In the genomic region with DNA sequence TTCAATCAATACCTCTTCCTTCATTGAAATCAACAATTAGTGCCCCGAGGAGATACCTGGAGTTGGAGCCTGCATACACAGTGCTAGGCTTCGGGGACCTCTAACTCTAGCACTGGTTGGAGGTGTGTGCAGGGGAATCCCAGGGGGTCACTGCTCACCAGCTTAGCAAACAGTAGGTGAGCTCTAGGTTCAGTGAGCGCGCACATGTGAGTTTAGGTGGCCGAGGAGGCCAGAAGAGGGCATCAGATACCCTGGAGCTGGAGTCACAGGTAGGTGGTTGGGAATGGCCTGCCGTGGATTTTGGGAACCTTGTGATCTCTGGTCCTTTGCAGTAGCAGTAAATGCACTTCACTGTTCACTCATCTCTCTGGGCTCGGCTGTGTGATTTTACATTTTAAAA, we compare ENCODE assay signal across 9 mouse cellular contexts. TPM values are rescaled to one million over a fixed set of nuclear protein-coding genes. Genes with fewer than 3 reads are reported as not detected.
DNase-seq lines count a peak whose midpoint lies in the region; ATAC-seq and TF ChIP-seq lines count a peak whose summit lies in the region.
"Had no signal": no experiment of that assay in that cellular context is flagged by ENCODE, and none has a peak within 500 bp of the region (broad histone marks: within the 10 kb centered on the region; RNA-seq: fewer than 3 reads in every experiment).

No protein-coding gene starts in this region.

- H3K4me3 ChIP-seq in forebrain, embryonic 13.5 days, result no peak overlapping the region
- no peak overlapping the region for H3K4me3 ChIP-seq in forebrain, embryonic 15.5 days
- H3K4me3 ChIP-seq in cortical plate, adult 2 months (ENCODE audit: insufficient read depth, low read length), result peak overlapping the region; percentile 65; the same call in 1 of the 2 replicates
- peak overlapping the region; percentile 86; the same call in 1 of the 2 replicates for H3K4me3 ChIP-seq in limb, embryonic 12.5 days (replicated peaks)
- peak overlapping the region; percentile 86; the same call in 1 of the 2 replicates for H3K4me3 ChIP-seq in stomach, postnatal 0 days (ENCODE audit: low read depth, low read length)

- no peaks in the 10 kb centered on the region for H3K27me3 ChIP-seq in forebrain, embryonic 13.5 days
- no peaks in the 10 kb centered on the region for H3K27me3 ChIP-seq in forebrain, embryonic 15.5 days
- H3K27me3 ChIP-seq in limb, embryonic 12.5 days, result no peaks in the 10 kb centered on the region
- H3K27me3 ChIP-seq in stomach, postnatal 0 days (ENCODE audit: control insufficient read depth, insufficient read depth, low read length), result no peaks in the 10 kb centered on the region
- H3K27me3 ChIP-seq: Patski had no signal

- no peak for ATAC-seq in forebrain, embryonic 13.5 days
- no peak for ATAC-seq in forebrain, embryonic 15.5 days (replicated peaks)
- no peak for ATAC-seq in limb, embryonic 12.5 days (ENCODE audit: insufficient number of reproducible peaks, insufficient read depth, low FRiP score, low TSS enrichment, low read depth)
- no peak for ATAC-seq in stomach, postnatal 0 days (ENCODE audit: low FRiP score, low TSS enrichment)
- ATAC-seq: Patski had no signal

- WGBS in forebrain, embryonic 13.5 days, result 86% methylated on average over 7 of the region's 7 CpGs
- WGBS in forebrain, embryonic 15.5 days, result 83% methylated on average over 7 of the region's 7 CpGs
- WGBS in limb, embryonic 12.5 days, result 80% methylated on average over 7 of the region's 7 CpGs
- 68% methylated on average over 7 of the region's 7 CpGs for WGBS in stomach, postnatal 0 days

- 0 out of 2 replicates have a peak overlapping the region, but pooled peaks have one; percentile 93 for H3K9ac ChIP-seq in forebrain, embryonic 13.5 days
- no peak overlapping the region for H3K9ac ChIP-seq in forebrain, embryonic 15.5 days (replicated peaks)
- no peak overlapping the region for H3K9ac ChIP-seq in limb, embryonic 12.5 days (replicated peaks)
- H3K9ac ChIP-seq in stomach, postnatal 0 days (ENCODE audit: low read length), result no peak overlapping the region

- peak; percentile 21 for DNase-seq in 416B (ENCODE audit: low read depth)
- no peak for DNase-seq in stomach, postnatal 0 days (ENCODE audit: low spot score)
- no peak for DNase-seq in frontal cortex, postnatal 14 days (ENCODE audit: low spot score in 2 of 2)
- no peak for DNase-seq in frontal cortex, postnatal 25 days (ENCODE audit: low spot score in 2 of 2)

- H3K36me3 ChIP-seq in forebrain, embryonic 13.5 days (ENCODE audit: poor library complexity, severe bottlenecking), result peaks cover 9% of the 10 kb centered on the region
- no peaks in the 10 kb centered on the region; the same call in 1 of the 2 replicates for H3K36me3 ChIP-seq in forebrain, embryonic 15.5 days
- peaks cover 16% of the 10 kb centered on the region; the same call in 1 of the 2 replicates for H3K36me3 ChIP-seq in limb, embryonic 12.5 days
- H3K36me3 ChIP-seq in stomach, postnatal 0 days (ENCODE audit: control insufficient read depth, insufficient read depth, low read length), result peaks cover 2% of the 10 kb centered on the region; the same call in 1 of the 2 replicates

- H3K4me2 ChIP-seq in forebrain, embryonic 13.5 days, result peak overlapping the region; percentile 66
- no peak overlapping the region for H3K4me2 ChIP-seq in forebrain, embryonic 15.5 days (replicated peaks)
- peak overlapping the region; percentile 75; the same call in 1 of the 2 replicates for H3K4me2 ChIP-seq in limb, embryonic 12.5 days
- H3K4me2 ChIP-seq in stomach, postnatal 0 days (replicated peaks; ENCODE audit: low read depth), result peak overlapping the region; percentile 89; the same call in 1 of the 2 replicates

- H3K27ac ChIP-seq in forebrain, embryonic 13.5 days, result no peak overlapping the region
- no peak overlapping the region for H3K27ac ChIP-seq in forebrain, embryonic 15.5 days (replicated peaks)
- no peak overlapping the region for H3K27ac ChIP-seq in cortical plate, adult 2 months (ENCODE audit: insufficient read depth, low read length)
- no peak overlapping the region for H3K27ac ChIP-seq in limb, embryonic 12.5 days
- H3K27ac ChIP-seq in stomach, postnatal 0 days (replicated peaks), result no peak overlapping the region

- no peak for TF ChIP-seq CTCF in cortical plate, adult 2 months (IDR thresholded peaks at IDR 0.05; ENCODE audit: extremely low read depth, insufficient read depth, low read length)
- peak; percentile 36; the same call in 1 of the 2 replicates for TF ChIP-seq CTCF in stomach, postnatal 0 days (IDR thresholded peaks at IDR 0.05; ENCODE audit: low read depth)

- TF ChIP-seq EP300 in stomach, postnatal 0 days (optimal IDR thresholded peaks at IDR 0.05), result no peak

- no peak for TF ChIP-seq POLR2A in cortical plate, adult 2 months (IDR thresholded peaks at IDR 0.05; ENCODE audit: extremely low read depth, insufficient read depth, low read length)

- H3K4me1 ChIP-seq in forebrain, embryonic 13.5 days, result peaks cover 25% of the 10 kb centered on the region
- H3K4me1 ChIP-seq in forebrain, embryonic 15.5 days, result peaks cover 34% of the 10 kb centered on the region
- H3K4me1 ChIP-seq in cortical plate, adult 2 months (ENCODE audit: control insufficient read depth, insufficient read depth, low read length), result peaks cover 9% of the 10 kb centered on the region
- H3K4me1 ChIP-seq in limb, embryonic 12.5 days (replicated peaks), result peaks cover 19% of the 10 kb centered on the region
- peaks cover 5% of the 10 kb centered on the region for H3K4me1 ChIP-seq in stomach, postnatal 0 days (replicated peaks; ENCODE audit: control insufficient read depth, insufficient read depth)

- no peaks in the 10 kb centered on the region for H3K9me3 ChIP-seq in forebrain, embryonic 13.5 days (replicated peaks)
- no peaks in the 10 kb centered on the region for H3K9me3 ChIP-seq in forebrain, embryonic 15.5 days
- H3K9me3 ChIP-seq in limb, embryonic 12.5 days, result no peaks in the 10 kb centered on the region
- no peaks in the 10 kb centered on the region for H3K9me3 ChIP-seq in stomach, postnatal 0 days (ENCODE audit: control insufficient read depth, low read length)

RNA-seq across cellular contexts. Expression of a gene that starts 37.3 kb away (rescaled TPM):
- polyA plus RNA-seq in forebrain, embryonic 13.5 days (2015; fragmentation: Nextera tagmentation; extraction: Ambion mirVana), result 41.9 and 43.7 TPM in 2 replicates
- polyA plus RNA-seq in forebrain, embryonic 15.5 days (2015; fragmentation: Nextera tagmentation; extraction: Ambion mirVana), result 32.3 and 37.2 TPM in 2 replicates
- polyA plus RNA-seq in cortical plate, adult 2 months (2012; rRNA removed), result 52.2 and 52.6 TPM in 2 replicates
- 65.0 and 72.8 TPM in 2 replicates for polyA plus RNA-seq in limb, embryonic 12.5 days (2016; fragmentation: Nextera tagmentation; extraction: Ambion mirVana)
- 60.1 and 69.4 TPM in 2 replicates for polyA plus RNA-seq in stomach, postnatal 0 days (2015; fragmentation: Nextera tagmentation; extraction: Ambion mirVana)

Comparison
In these comparisons a context has a peak if more than half of its experiments do, and no peak if none do; other contexts are left out.
1. H3K4me3 ChIP-seq: peak in cortical plate, adult 2 months (single experiment), limb, embryonic 12.5 days (single experiment) and stomach, postnatal 0 days (single experiment); none in forebrain, embryonic 13.5 days (single experiment) and forebrain, embryonic 15.5 days (single experiment).